Mouse (Mus musculus) telencephalon, adult 2 months (tissue): ENCODE measurements around the gene Nkd1.

Experiments used
- DNase-seq: peaks from one replicate; pipeline ENCODE4 v3.0.0-alpha.2; 2011; ENCODE audit warnings: low read depth, low spot score

The Nkd1 gene

DNA sequence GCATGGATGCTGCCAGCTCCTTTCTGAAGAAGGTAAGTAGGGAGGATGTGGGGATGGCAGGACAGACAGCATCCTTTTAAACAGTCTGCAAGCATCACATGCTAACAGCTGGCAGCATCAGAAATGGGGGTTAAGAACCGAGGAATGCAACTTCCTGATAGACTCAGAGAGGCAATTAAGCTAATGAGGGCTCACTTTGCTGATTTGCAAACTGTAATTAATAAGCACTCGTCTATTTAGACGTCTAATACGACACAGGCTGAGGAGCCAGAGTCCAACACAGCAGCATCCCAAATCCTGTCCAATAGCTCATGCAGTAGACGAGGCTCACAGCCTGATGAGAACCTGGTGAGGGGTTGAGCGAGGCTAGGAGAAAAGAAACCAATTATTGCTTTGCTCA lies 89.1 kb downstream of the Nkd1 start:
- no peak for DNase-seq

GRCm38 (mm10) chr8:88614981-88615380 lies 93.8 kb downstream of the Nkd1 start:
- DNase-seq, result no peak

DNA sequence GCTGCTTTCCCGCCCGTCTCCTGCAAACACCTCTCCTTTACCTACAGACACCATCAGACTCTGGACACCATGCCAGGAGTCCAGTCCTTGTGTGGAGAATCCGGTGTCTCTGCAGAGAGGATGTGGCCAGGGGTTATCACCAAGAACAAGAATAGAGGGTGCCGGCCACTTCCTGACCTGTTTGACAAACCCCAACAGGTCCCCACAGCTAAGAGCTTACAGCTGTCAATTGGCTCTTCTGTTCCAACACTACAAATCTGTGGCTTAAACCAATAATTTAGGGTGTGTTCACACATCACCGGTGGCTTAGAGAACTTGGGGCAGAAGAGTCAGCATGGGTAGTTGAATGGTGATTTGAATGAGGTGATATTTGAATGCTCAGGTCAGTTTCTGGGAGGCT lies 97.5 kb downstream of the Nkd1 start:
- no peak for DNase-seq

GRCm38 (mm10) chr8:88619513-88619912 lies 98.4 kb downstream of the Nkd1 start:
- DNase-seq, result no peak

- no peak for DNase-seq
Observed at GRCm38 (mm10) chr8:88620931-88621330, 99.8 kb downstream of the Nkd1 start.

DNA sequence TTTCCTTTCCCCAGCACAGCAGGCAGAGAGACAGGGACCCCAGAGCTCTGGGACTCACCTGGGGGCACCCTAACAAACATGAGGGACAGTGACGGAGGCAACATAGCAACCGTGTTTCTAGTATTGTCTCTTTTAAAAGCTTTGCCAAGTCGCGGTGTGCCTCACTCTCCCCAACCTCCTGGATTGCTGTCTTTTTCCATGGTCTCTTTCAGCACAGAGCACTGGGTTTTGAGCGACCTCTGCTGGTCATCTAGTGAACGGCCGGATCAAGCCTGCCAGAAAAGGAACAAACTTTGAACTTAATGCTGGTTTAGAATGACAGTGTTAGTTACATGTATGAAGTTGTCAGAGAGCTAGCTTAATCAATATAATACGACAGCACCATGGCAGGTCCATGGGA lies 100.3 kb downstream of the Nkd1 start:
- DNase-seq, result no peak

GRCm38 (mm10) chr8:88623351-88623750 lies 102.2 kb downstream of the Nkd1 start:
- no peak for DNase-seq

- no peak for DNase-seq
Observed at GRCm38 (mm10) chr8:88624276-88624675, 103.1 kb downstream of the Nkd1 start.

DNA sequence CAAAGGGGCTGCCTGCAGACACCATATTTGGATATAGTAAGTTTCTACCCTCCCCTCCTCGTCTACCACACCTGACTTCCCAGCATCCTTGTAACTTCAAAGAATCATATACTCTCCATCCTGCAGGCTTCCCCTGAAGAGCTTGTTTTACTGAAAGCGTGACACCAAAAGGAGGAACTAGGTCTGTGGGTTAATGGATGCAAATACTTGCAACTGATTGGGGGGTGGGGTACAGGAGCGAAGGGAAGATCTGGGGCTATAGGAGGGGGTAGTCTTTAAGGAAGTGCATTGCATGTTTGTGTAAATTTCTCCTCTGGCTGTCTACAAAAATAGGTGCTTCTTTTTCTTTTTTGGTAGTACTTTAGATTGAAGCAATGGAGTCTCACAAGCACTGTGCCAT lies 105.3 kb downstream of the Nkd1 start:
- DNase-seq, result no peak

DNA sequence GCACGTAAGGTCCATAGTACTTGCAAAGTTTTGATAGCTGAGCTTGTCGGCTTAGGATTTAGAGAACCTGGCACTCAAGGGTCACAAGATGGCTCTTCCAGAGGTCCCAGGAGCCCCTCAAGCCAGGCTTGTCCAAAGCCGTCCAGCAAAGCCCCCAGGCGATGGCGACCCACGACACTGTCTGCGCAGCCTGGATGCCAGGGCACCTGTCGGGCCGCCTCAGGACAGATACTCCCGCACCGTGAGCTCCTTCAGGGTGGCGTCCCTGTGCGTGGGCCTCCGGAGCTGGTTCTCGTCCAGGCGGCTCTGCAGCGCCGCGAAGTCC lies 105.7 kb downstream of the Nkd1 start:
- no peak for DNase-seq

GRCm38 (mm10) chr8:88627265-88627991 lies 106.3 kb downstream of the Nkd1 start:
- peak; percentile 80 for DNase-seq

- DNase-seq, result peak; percentile 67
Observed at GRCm38 (mm10) chr8:88628001-88628774, 107.0 kb downstream of the Nkd1 start.

DNA sequence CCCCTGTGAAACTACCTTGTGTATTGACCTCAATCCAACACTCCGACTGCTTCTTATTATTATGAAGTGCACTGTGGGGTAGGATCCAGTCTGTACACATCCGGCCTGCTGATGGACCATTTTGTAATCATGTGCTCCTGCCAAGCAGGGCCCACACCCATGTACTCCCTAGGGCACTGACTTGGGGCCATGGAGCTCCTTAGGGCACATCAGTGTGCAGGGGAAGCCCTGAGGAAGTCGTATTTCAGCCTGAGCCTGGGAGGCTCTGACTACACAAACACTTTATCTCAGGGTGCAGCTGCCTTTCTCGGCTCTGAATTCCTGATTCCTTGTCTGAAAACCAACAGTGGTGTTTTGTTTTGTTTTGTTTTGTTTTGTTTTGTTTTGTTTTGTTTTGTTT lies 109.1 kb downstream of the Nkd1 start:
- DNase-seq, result no peak

DNA sequence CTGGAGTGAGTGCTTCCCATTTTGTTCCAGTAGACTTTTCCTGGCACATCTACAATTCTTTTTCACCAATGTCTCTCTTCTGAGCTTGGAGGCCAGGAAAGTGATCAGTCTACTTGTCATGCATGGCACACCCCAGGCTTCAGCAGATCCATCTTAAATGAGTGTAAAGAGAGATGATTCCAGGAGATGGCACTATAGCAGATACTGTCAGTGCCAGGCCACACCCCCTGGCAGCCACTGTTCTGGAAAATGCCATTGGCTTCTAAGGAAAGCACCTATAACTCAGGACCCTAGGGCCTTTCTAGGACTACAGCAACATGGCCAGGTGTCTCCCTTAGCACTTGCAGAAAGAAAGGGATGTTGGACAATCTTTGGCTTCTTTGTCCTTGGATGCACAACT lies 109.9 kb downstream of the Nkd1 start:
- DNase-seq, result peak; percentile 52

DNA sequence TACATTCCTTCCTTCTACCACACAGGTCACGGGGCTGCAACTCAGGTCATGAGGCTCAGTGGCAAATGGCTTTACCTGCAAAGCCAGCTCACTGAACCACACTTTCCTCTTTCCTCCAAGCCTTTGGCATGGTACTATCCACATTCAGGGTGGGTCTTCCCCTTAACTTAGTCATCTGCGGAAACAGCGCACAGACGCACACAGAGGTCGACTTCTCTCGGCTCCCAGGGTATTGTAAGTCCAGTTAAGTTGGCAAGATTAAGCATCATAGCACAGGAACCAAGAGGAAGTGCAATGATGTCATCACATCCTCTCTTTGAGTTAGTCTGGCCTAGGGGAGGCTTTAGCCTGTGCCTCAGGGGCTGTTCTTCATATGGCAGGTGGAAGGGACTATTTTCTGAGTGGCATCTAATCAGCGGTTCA lies 112.2 kb downstream of the Nkd1 start:
- no peak for DNase-seq

DNA sequence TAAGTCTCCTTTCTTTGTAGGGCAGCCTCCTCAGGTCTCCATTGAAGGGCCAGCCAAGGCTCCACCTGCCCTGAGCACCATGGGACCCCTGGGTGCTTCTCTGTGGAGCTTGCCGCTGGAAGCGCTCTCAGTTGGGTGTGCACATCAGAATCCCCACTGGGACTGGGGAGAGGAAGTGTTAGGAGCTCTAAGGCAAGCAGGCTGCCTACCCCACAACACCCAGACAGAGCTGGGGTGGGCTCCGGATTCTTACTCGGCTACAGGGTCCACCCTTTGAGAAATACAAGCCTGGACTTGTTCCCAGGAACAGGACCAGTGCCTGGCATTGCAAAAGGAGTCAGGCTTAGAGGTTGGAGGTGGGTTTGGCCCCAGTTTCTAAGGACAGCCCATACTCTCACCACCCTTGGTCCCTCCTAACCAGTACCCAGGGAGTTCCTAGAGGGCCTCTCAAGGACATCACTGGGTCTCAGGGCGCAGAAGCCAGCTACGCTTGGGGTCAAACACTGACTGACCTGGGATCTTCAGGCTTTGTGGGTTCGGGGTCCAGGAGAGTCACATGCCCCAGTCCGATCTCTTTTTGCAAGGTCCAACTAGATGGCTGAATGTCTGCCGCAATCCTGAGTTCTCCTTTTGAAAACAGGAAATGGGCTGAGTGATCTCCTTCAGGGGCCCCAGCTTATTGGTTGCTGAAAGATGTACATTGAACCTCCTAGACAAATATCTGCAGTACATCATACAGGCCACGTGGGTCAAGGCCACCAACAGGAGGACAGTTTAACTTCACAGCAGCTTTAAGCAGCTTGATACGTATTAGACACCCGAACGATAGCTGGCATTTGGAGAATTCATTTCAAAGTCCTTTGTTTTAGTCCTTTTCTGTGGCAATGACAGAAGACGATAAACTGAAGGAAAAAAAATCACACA lies 114.6 kb downstream of the Nkd1 start, which contains the start of gene Snx20:
Gene Snx20 (minus strand): TSS at position 655 of the 924 bp plus-strand sequence.
- DNase-seq, result no peak

DNA sequence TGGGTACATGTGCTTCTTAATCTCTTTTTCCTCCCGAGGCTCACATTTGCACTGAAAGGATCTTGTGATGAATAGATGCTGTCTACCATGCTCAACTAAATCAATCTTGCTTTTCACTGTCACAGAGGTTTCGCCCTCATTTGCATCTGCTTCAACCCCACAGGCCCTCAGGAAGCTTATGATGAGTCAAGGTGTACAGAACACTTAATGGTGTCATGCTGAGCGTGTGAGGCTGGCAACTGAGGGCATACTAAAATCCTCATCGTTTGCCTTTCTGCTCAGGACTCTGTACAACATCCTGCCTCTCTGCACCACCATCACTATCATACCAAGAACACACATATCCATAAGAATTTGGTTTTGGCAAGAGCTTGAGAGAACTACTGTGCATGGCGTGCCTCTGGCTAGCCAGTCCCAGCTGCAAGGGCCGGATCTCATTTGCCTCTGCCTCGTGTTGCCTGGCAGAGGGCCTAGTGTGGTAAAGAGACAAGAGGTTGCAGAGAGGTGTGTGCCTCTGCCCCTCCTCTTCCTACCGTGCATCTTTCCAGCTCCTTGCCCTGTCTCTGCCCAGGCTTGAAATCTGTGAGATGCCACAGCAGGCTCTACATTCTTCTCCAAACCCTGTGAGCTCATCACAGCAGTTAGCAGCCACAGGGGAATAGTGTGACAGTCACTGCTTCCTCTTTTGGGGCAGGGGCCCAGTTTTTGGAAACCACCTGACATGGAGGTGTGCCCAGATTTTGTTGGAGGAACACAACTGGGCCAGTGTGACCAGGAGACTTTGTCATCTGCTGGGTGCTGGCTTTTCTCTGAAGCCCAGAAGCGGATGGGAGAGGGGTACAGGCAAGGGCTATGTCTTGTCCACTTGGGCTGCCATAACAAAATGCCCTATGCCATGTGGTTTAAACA lies 116.2 kb downstream of the Nkd1 start:
- no peak for DNase-seq

GRCm38 (mm10) chr8:88638908-88639307 lies 117.8 kb downstream of the Nkd1 start:
- DNase-seq, result no peak

DNA sequence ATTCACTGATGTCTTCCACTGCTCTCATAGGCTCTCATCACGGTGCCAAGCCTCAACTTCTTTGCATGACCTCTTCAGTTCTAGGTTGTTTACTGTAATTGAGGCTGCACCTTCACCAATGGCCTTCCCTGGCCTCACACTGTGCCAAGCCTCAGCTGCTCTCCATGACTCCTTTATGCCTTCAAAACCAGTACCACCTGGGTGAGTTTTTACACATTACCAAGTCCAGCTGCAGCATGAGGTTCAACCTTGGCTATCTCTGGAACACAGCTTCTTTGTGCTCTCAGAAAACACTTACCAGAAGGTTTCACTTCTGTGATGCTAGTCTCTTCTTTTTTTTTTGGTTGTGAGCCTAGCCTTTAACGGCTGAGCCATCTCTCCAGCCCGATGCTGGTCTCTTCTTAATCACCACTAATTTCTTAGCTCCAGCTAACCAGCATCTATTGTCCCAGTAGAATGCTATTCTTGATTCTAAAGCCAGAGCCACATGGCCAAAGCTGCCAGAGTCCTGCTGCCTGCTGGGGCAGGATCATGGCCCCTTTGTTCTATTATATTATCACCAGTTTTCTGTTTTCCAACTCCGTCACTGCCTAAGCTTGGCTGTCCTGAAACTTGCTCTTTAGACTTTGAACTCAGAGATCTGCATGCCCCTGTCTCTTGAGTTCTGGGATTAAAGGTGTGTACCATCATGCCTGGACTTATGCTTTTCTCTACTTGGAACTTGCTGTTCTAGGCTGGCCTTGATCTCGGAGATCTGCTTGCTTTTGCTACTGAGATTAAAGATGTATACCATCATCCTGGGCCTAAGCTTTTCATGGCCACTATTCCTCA lies 121.8 kb downstream of the Nkd1 start:
- DNase-seq, result no peak
